Mouse (Mus musculus) kidney, postnatal 0 days (tissue): ENCODE measurements at regions not wholly inside any gene's neighbourhood (a gene's known extent, or its start where the extent isn't known, plus 50 kb on each side); places are given as distances from the start of the nearest gene placed in this dataset.
A peak's percentile ranks its signal among the peaks of the same experiment; 100 is the strongest.

Experiments used
- ATAC-seq: fragments of 200-750 bp; cut with Nextera tagmentation; replicated peaks from 2 replicates; pipeline ENCODE4 v1.8.0; 2017; ENCODE audit warnings: low read depth, moderate number of reproducible peaks, moderate TSS enrichment, moderate library complexity; ENCODE audit not compliant: low FRiP score
- DNase-seq: peaks from one replicate; pipeline ENCODE4 v3.0.0-alpha.2; 2016; ENCODE audit warnings: low spot score
- H3K27ac ChIP-seq: fragments of 300-500 bp; sonication (generic); 2 replicates; pipeline ENCODE4 v1.5.1; 2014; ENCODE audit warnings: mild to moderate bottlenecking
- H3K27me3 ChIP-seq: fragments of 300-500 bp; sonication (generic); 2 replicates; pipeline ENCODE4 v1.6.1; 2014; ENCODE audit warnings: low read length, mixed read lengths; ENCODE audit not compliant: insufficient read depth
- H3K36me3 ChIP-seq: fragments of 300-500 bp; sonication (generic); 2 replicates; pipeline ENCODE4 v1.6.1; 2014; ENCODE audit warnings: low read length, mixed read lengths; ENCODE audit not compliant: insufficient read depth
- H3K4me1 ChIP-seq: fragments of 300-500 bp; sonication (generic); replicated peaks from 2 replicates; pipeline ENCODE4 v1.6.1; 2014; ENCODE audit warnings: antibody characterized with exemption, low read length, mixed read lengths; ENCODE audit not compliant: insufficient read depth
- H3K4me2 ChIP-seq: fragments of 300-500 bp; sonication (generic); 2 replicates; pipeline ENCODE4 v1.6.1; 2014; ENCODE audit warnings: mild to moderate bottlenecking, low read length, moderate library complexity, mixed read lengths
- H3K4me3 ChIP-seq: fragments of 300-500 bp; sonication (generic); replicated peaks from 2 replicates; pipeline ENCODE4 v1.5.1; 2014; ENCODE audit warnings: low read depth, low read length
- H3K9ac ChIP-seq: fragments of 300-500 bp; sonication (generic); 2 replicates; pipeline ENCODE4 v1.6.1; 2014; ENCODE audit warnings: low read depth, low read length
- H3K9me3 ChIP-seq: fragments of 300-500 bp; sonication (generic); replicated peaks from 2 replicates; pipeline ENCODE4 v1.6.1; 2016; ENCODE audit warnings: low read length, inconsistent platforms, mixed read lengths
- CTCF ChIP-seq: IDR thresholded peaks from 2 replicates; pipeline ENCODE4 v1.5.1; 2016; ENCODE audit warnings: antibody characterized with exemption, low read depth, mild to moderate bottlenecking, moderate library complexity
- WGBS: fragments of 180-500 bp; shearing (Covaris S2); extraction: QIAGEN DNeasy Blood & Tissue Kit; methylation state at CpG from one replicate; pipeline ENCODE4 v1.1.7; 2014; 5-methylcytosine and 5-hydroxymethylcytosine counted together

- DNase-seq (peak; percentile 14), ATAC-seq (peak; percentile 77)
- no peak overlapping the region for H3K9ac ChIP-seq
- no peaks in the 10 kb centered on the region for H3K27me3 ChIP-seq
- no peaks in the 10 kb centered on the region for H3K9me3 ChIP-seq
- TF ChIP-seq CTCF, result no peak
- 41% methylated on average over 12 of the region's 12 CpGs for WGBS
- H3K4me2 ChIP-seq, result peak overlapping the region; percentile 23; the same call in 1 of the 2 replicates
- no peak overlapping the region for H3K4me3 ChIP-seq
- H3K4me1 ChIP-seq, result no peaks in the 10 kb centered on the region
- H3K36me3 ChIP-seq, result no peaks in the 10 kb centered on the region
- no peak overlapping the region for H3K27ac ChIP-seq
These were observed 257.4 kb upstream of the Kazn start for GRCm38 (mm10) chr4:142496605-142497004.

- Histone ChIP-seq H3K4me1 (no peaks in the 10 kb centered on the region), H3K9me3 (no peaks in the 10 kb centered on the region), H3K4me3 (no peak overlapping the region), H3K27ac (no peak overlapping the region), H3K4me2 (no peak overlapping the region), H3K9ac (no peak overlapping the region), H3K36me3 (no peaks in the 10 kb centered on the region), H3K27me3 (no peaks in the 10 kb centered on the region)
- WGBS, result 39% methylated on average over 10 of the region's 10 CpGs
- DNase-seq (no peak), ATAC-seq (no peak)
- TF ChIP-seq CTCF, result no peak
These were observed 253.8 kb upstream of the Kazn start for GRCm38 (mm10) chr4:142492926-142493492.

DNA sequence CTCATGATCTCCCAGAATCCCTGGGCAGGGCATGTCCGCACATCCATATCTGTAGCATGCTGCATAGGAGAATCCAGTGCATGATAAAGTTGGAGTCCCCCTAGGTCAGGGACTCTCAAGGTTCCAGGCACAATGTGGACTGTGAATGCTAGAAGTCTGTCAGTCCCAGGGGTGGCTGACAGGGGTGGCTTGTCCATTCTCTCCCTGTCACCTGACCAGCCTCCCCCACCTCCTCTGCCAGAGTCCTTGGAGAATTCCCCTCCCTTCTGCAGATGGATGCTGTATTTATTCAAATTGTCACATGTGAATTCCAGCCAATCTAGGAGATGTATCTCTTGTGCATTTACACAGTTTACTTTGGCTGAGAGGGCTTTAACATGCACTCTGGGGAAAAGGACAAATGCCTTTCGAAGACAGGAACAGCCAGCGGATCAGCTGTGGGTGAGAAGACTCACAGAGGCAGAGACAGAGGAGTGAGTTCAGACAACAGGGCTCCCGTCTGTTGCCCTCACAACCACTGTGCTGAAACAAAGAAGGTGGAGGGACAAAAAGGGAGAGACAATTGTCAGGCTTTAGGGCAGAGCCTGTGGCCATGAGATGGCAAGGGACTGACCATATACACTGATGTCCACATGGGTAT is 246.7 kb upstream of the Kazn start:
- ATAC-seq, result no peak
- no peak overlapping the region for H3K9ac ChIP-seq
- no peak overlapping the region for H3K4me2 ChIP-seq
- H3K4me1 ChIP-seq, result no peaks in the 10 kb centered on the region
- DNase-seq, result peak; percentile 48
- TF ChIP-seq CTCF, result no peak
- 76% methylated on average over 4 of the region's 4 CpGs for WGBS
- H3K9me3 ChIP-seq, result no peaks in the 10 kb centered on the region
- H3K27ac ChIP-seq, result no peak overlapping the region
- H3K4me3 ChIP-seq, result no peak overlapping the region
- H3K36me3 ChIP-seq, result no peaks in the 10 kb centered on the region
- H3K27me3 ChIP-seq, result no peaks in the 10 kb centered on the region

DNA sequence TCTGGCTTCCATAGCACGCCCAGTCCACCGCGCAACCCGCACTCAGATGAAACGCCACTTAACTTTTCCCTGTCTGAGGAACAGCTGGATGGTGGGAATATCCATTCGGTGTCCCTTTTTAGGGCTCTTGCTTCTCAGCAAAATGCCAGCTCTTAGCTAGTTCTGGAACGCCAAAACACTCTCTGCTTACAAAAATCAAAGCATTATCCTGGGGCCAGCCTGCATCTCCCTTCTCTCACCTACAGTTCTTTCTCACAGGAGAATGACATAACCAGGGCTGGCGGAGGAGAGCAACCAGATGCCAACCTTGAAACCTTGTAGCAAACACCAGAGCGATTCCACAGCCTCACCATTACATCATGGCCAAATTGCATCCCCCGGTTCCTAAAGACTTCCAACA is 236.4 kb upstream of the Kazn start:
- DNase-seq (no peak), ATAC-seq (no peak)
- H3K4me3 ChIP-seq, result no peak overlapping the region
- no peak overlapping the region for H3K4me2 ChIP-seq
- H3K36me3 ChIP-seq, result no peaks in the 10 kb centered on the region
- no peaks in the 10 kb centered on the region for H3K9me3 ChIP-seq
- TF ChIP-seq CTCF, result no peak
- H3K27me3 ChIP-seq, result no peaks in the 10 kb centered on the region
- H3K27ac ChIP-seq, result no peak overlapping the region
- 86% methylated on average over 10 of the region's 10 CpGs for WGBS
- no peaks in the 10 kb centered on the region for H3K4me1 ChIP-seq
- H3K9ac ChIP-seq, result no peak overlapping the region

- no peak overlapping the region for H3K9ac ChIP-seq
- H3K4me3 ChIP-seq, result no peak overlapping the region
- H3K4me1 ChIP-seq, result no peaks in the 10 kb centered on the region
- ATAC-seq (no peak), DNase-seq (no peak)
- TF ChIP-seq CTCF, result no peak
- 81% methylated on average over 7 of the region's 7 CpGs for WGBS
- no peaks in the 10 kb centered on the region for H3K9me3 ChIP-seq
- H3K4me2 ChIP-seq, result no peak overlapping the region
- no peaks in the 10 kb centered on the region for H3K36me3 ChIP-seq
- H3K27me3 ChIP-seq, result no peaks in the 10 kb centered on the region
- no peak overlapping the region for H3K27ac ChIP-seq
These were observed 235.4 kb upstream of the Kazn start for GRCm38 (mm10) chr4:142474626-142475025.

GRCm38 (mm10) chr4:142474018-142474417 is 234.8 kb upstream of the Kazn start:
- Histone ChIP-seq H3K9me3 (no peaks in the 10 kb centered on the region), H3K27me3 (no peaks in the 10 kb centered on the region), H3K4me2 (no peak overlapping the region), H3K9ac (no peak overlapping the region), H3K4me3 (no peak overlapping the region), H3K4me1 (no peaks in the 10 kb centered on the region), H3K36me3 (no peaks in the 10 kb centered on the region), H3K27ac (no peak overlapping the region)
- DNase-seq (peak; percentile 31), ATAC-seq (no peak)
- WGBS, result 53% methylated on average over 12 of the region's 12 CpGs
- TF ChIP-seq CTCF, result no peak
